Mouse (Mus musculus) lung, embryonic 15.5 days (tissue): Measurements from ENCODE around the gene Plcl2. TPM values are rescaled to one million over a fixed set of nuclear protein-coding genes. Genes with fewer than 3 reads are reported as not detected.
"Not testable (repeated sequence)": the region's sequence is repeated elsewhere in the genome, so short reads cannot be mapped to it uniquely, and the experiment has no call there.

Experiments
- ATAC-seq: fragments of 200-750 bp; cut with Nextera tagmentation; 2 replicates; pipeline ENCODE4 v1.8.0; 2017; ENCODE audit warnings: moderate number of reproducible peaks, borderline replicate concordance; ENCODE audit not compliant: low FRiP score, low TSS enrichment; ENCODE audit errors: extremely low read depth
- H3K27ac ChIP-seq: fragments of 300-500 bp; sonication (generic); 2 replicates; pipeline ENCODE4 v1.5.1; 2015; ENCODE audit warnings: moderate library complexity, mild to moderate bottlenecking, inconsistent platforms
- H3K27me3 ChIP-seq: fragments of 300-500 bp; sonication (generic); 2 replicates; pipeline ENCODE4 v1.6.1; 2015; ENCODE audit warnings: inconsistent platforms
- H3K36me3 ChIP-seq: fragments of 300-500 bp; sonication (generic); 2 replicates; pipeline ENCODE4 v1.6.1; 2015; ENCODE audit warnings: inconsistent platforms
- H3K4me1 ChIP-seq: fragments of 300-500 bp; sonication (generic); 2 replicates; pipeline ENCODE4 v1.6.1; 2015; ENCODE audit warnings: inconsistent platforms
- H3K4me2 ChIP-seq: fragments of 300-500 bp; sonication (generic); 2 replicates; pipeline ENCODE4 v1.6.1; 2015; ENCODE audit warnings: inconsistent platforms, mild to moderate bottlenecking, moderate library complexity
- H3K4me3 ChIP-seq: fragments of 300-500 bp; sonication (generic); 2 replicates; pipeline ENCODE4 v1.5.1; 2015; ENCODE audit warnings: mild to moderate bottlenecking, inconsistent platforms
- H3K9ac ChIP-seq: fragments of 300-500 bp; sonication (generic); 2 replicates; pipeline ENCODE4 v1.6.1; 2015; ENCODE audit warnings: inconsistent platforms
- H3K9me3 ChIP-seq: fragments of 300-500 bp; sonication (generic); 2 replicates; pipeline ENCODE4 v1.6.1; 2016; ENCODE audit warnings: inconsistent platforms
- WGBS: fragments of 180-500 bp; shearing (Covaris S2); methylation state at CpG from one replicate; pipeline ENCODE4 v1.1.7; 2015; 5-methylcytosine and 5-hydroxymethylcytosine counted together
- polyA plus RNA-seq: library from polyadenylated mRNA; unstranded; fragments of >200 nt; fragmentation: Nextera tagmentation; extraction: Ambion mirVana; gene quantifications from 2 replicates; pipeline ENCODE4 v1.2.1, GENCODE M21; 2015

Gene Plcl2
- polyA plus RNA-seq, 1 experiment from 2014 or later = 3.7 TPM

GRCm38 (mm10) chr17:50638791-50639190 lies 129.6 kb downstream of the Plcl2 start:
- peaks cover 15% of the 10 kb centered on the region; the same call in 1 of the 2 replicates for H3K4me1 ChIP-seq
- no peak overlapping the region for H3K4me2 ChIP-seq
- ATAC-seq = no peak
- no peaks in the 10 kb centered on the region for H3K9me3 ChIP-seq
- H3K36me3 ChIP-seq = no peaks in the 10 kb centered on the region
- H3K27ac ChIP-seq = no peak overlapping the region
- H3K27me3 ChIP-seq = no peaks in the 10 kb centered on the region
- 85% methylated on average over 3 of the region's 3 CpGs for WGBS
- H3K4me3 ChIP-seq = no peak overlapping the region
- H3K9ac ChIP-seq = no peak overlapping the region

- Histone ChIP-seq H3K27ac (no peak overlapping the region), H3K9ac (no peak overlapping the region), H3K9me3 (no peaks in the 10 kb centered on the region), H3K36me3 (no peaks in the 10 kb centered on the region), H3K4me2 (no peak overlapping the region), H3K4me1 (0 out of 2 replicates have a peak, but pooled peaks cover 5% of the 10 kb centered on the region), H3K4me3 (no peak overlapping the region), H3K27me3 (no peaks in the 10 kb centered on the region)
- 90% methylated on average over 2 of the region's 2 CpGs for WGBS
- ATAC-seq = no peak
Observed at GRCm38 (mm10) chr17:50641076-50641610, 131.9 kb downstream of the Plcl2 start.

- H3K9me3 ChIP-seq = no peaks in the 10 kb centered on the region
- 0 out of 2 replicates have a peak, but pooled peaks cover 5% of the 10 kb centered on the region for H3K4me1 ChIP-seq
- no peak overlapping the region for H3K9ac ChIP-seq
- no peak for ATAC-seq
- 72% methylated on average over 1 of the region's 1 CpGs for WGBS
- no peaks in the 10 kb centered on the region for H3K36me3 ChIP-seq
- no peak overlapping the region for H3K4me2 ChIP-seq
- no peak overlapping the region for H3K27ac ChIP-seq
- no peak overlapping the region for H3K4me3 ChIP-seq
- H3K27me3 ChIP-seq = no peaks in the 10 kb centered on the region
Observed at GRCm38 (mm10) chr17:50641879-50642278, 132.7 kb downstream of the Plcl2 start.

GRCm38 (mm10) chr17:50643356-50643755 lies 134.2 kb downstream of the Plcl2 start:
- Histone ChIP-seq H3K27me3 (no peaks in the 10 kb centered on the region), H3K4me2 (no peak overlapping the region), H3K4me1 (0 out of 2 replicates have a peak, but pooled peaks cover 5% of the 10 kb centered on the region), H3K9ac (no peak overlapping the region), H3K9me3 (no peaks in the 10 kb centered on the region), H3K27ac (no peak overlapping the region), H3K4me3 (no peak overlapping the region), H3K36me3 (no peaks in the 10 kb centered on the region)
- 59% methylated on average over 6 of the region's 6 CpGs for WGBS
- ATAC-seq = no peak

- ATAC-seq = no peak
- no peak overlapping the region for H3K4me3 ChIP-seq
Observed at GRCm38 (mm10) chr17:50643989-50644388, 134.8 kb downstream of the Plcl2 start.

GRCm38 (mm10) chr17:50648141-50648540 lies 138.9 kb downstream of the Plcl2 start:
- H3K27me3 ChIP-seq, H3K4me1 ChIP-seq, H3K9me3 ChIP-seq, H3K36me3 ChIP-seq, H3K4me3 ChIP-seq, H3K27ac ChIP-seq, H3K9ac ChIP-seq, H3K4me2 ChIP-seq, ATAC-seq: not testable (repeated sequence)
- WGBS = 87% methylated on average over 4 of the region's 4 CpGs

More at GRCm38 (mm10) chr17:50643989-50644388, 134.8 kb downstream of the Plcl2 start:
- WGBS = 34% methylated on average over 6 of the region's 6 CpGs
- Histone ChIP-seq H3K9me3 (no peaks in the 10 kb centered on the region), H3K4me1 (0 out of 2 replicates have a peak, but pooled peaks cover 5% of the 10 kb centered on the region), H3K27me3 (no peaks in the 10 kb centered on the region), H3K4me2 (no peak overlapping the region), H3K9ac (no peak overlapping the region), H3K27ac (no peak overlapping the region), H3K36me3 (no peaks in the 10 kb centered on the region)

GRCm38 (mm10) chr17:50648757-50649419 lies 139.7 kb downstream of the Plcl2 start:
- Histone ChIP-seq H3K9me3 (no peaks in the 10 kb centered on the region), H3K27ac (no peak overlapping the region), H3K4me1 (no peaks in the 10 kb centered on the region), H3K36me3 (no peaks in the 10 kb centered on the region), H3K27me3 (no peaks in the 10 kb centered on the region), H3K4me3 (no peak overlapping the region), H3K9ac (no peak overlapping the region), H3K4me2 (no peak overlapping the region)
- ATAC-seq = no peak
- WGBS = 89% methylated on average over 6 of the region's 6 CpGs

- Histone ChIP-seq H3K27ac (no peak overlapping the region), H3K4me1 (peaks cover 5% of the 10 kb centered on the region; the same call in 1 of the 2 replicates), H3K4me3 (no peak overlapping the region), H3K4me2 (no peak overlapping the region), H3K27me3 (no peaks in the 10 kb centered on the region), H3K9ac (no peak overlapping the region), H3K9me3 (no peaks in the 10 kb centered on the region), H3K36me3 (no peaks in the 10 kb centered on the region)
- 93% methylated on average over 14 of the region's 14 CpGs for WGBS
- ATAC-seq = no peak
Observed at GRCm38 (mm10) chr17:50650535-50651223, 141.5 kb downstream of the Plcl2 start.

- no peaks in the 10 kb centered on the region for H3K9me3 ChIP-seq
- H3K27me3 ChIP-seq = no peaks in the 10 kb centered on the region
- peak; percentile 46; the same call in 1 of the 2 replicates for ATAC-seq
- H3K4me1 ChIP-seq = peaks cover 5% of the 10 kb centered on the region; the same call in 1 of the 2 replicates
- no peak overlapping the region for H3K9ac ChIP-seq
- no peaks in the 10 kb centered on the region for H3K36me3 ChIP-seq
- WGBS = 44% methylated on average over 5 of the region's 5 CpGs
- no peak overlapping the region for H3K4me2 ChIP-seq
- no peak overlapping the region for H3K4me3 ChIP-seq
- H3K27ac ChIP-seq = no peak overlapping the region
Observed at GRCm38 (mm10) chr17:50654741-50655415, 145.7 kb downstream of the Plcl2 start.

- H3K9ac ChIP-seq = no peak overlapping the region
- H3K4me3 ChIP-seq = no peak overlapping the region
- ATAC-seq = no peak
- H3K36me3 ChIP-seq = no peaks in the 10 kb centered on the region
- no peaks in the 10 kb centered on the region for H3K9me3 ChIP-seq
- H3K27ac ChIP-seq = no peak overlapping the region
- peaks cover 5% of the 10 kb centered on the region; the same call in 1 of the 2 replicates for H3K4me1 ChIP-seq
- no peaks in the 10 kb centered on the region for H3K27me3 ChIP-seq
- WGBS = 30% methylated on average over 4 of the region's 4 CpGs
- no peak overlapping the region for H3K4me2 ChIP-seq
Observed at GRCm38 (mm10) chr17:50655416-50655776, 146.2 kb downstream of the Plcl2 start.

- no peak for ATAC-seq
- H3K4me1 ChIP-seq = peaks cover 5% of the 10 kb centered on the region; the same call in 1 of the 2 replicates
- H3K4me3 ChIP-seq = no peak overlapping the region
Observed at GRCm38 (mm10) chr17:50657321-50657720, 148.1 kb downstream of the Plcl2 start.

More at GRCm38 (mm10) chr17:50657321-50657720, 148.1 kb downstream of the Plcl2 start:
- no peaks in the 10 kb centered on the region for H3K9me3 ChIP-seq
- H3K27ac ChIP-seq = no peak overlapping the region
- H3K27me3 ChIP-seq = no peaks in the 10 kb centered on the region
- H3K4me2 ChIP-seq = no peak overlapping the region
- H3K9ac ChIP-seq = no peak overlapping the region
- H3K36me3 ChIP-seq = no peaks in the 10 kb centered on the region
